Mouse (Mus musculus): Measurements from ENCODE around the gene Rpl37a. TPM values are rescaled to one million over a fixed set of nuclear protein-coding genes. Genes with fewer than 3 reads are reported as not detected.

Gene Rpl37a
- 362 and 404 TPM in 2 replicates for total RNA-seq (2017)

GRCm38 (mm10) chr1:72710753-72711653 is at the start of gene Rpl37a:
TSS of gene Rpl37a (plus strand) at chr1:72711290.
- peak; percentile 94 for ATAC-seq (ENCODE audit: extremely low read depth, insufficient number of reproducible peaks, low FRiP score, poor library complexity, severe bottlenecking)

- ATAC-seq (ENCODE audit: extremely low read depth, insufficient number of reproducible peaks, low FRiP score, poor library complexity, severe bottlenecking): no peak
These were observed 38.0 kb upstream of the Rpl37a start for GRCm38 (mm10) chr1:72673070-72673469.

DNA sequence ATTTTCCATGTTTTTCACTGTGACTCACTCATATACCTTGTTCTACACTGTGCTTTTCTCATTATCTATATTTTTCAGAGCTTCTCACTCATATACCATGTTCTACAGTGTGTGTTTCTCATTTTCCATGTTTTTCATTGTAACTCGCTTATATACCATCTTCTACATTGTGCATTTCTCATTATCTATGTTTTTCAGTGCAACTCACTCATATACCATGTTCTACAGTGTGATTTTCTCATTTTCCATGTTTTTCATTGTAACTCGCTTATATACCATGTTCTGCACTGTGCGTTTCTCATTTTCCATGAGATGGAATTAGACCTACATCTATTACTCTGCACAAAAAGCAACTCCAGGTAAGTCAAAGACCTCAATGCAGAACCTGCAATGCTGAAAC is 14.8 kb upstream of the Rpl37a start:
- no peak for ATAC-seq (ENCODE audit: extremely low read depth, insufficient number of reproducible peaks, low FRiP score, poor library complexity, severe bottlenecking)

DNA sequence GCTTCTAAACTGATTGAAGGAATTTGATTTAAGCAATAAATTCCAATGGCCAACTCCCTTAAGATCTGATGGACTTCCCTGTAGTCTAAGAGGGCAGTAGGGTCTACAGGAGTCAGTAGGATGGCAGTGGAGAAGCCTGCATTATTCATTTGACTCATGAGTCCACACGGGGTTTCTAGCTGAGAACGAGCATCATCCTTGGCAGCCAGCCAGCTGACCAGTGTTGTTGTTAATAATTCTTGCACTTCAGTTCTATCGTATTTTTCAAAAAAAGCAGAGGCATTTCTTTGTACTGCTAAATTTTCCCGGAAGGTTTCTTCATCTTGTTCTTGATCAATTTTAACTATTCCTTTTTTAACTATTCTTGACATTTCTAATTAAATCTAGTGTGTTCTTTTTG is 12.4 kb upstream of the Rpl37a start:
- ATAC-seq (ENCODE audit: extremely low read depth, insufficient number of reproducible peaks, low FRiP score, poor library complexity, severe bottlenecking): no peak

DNA sequence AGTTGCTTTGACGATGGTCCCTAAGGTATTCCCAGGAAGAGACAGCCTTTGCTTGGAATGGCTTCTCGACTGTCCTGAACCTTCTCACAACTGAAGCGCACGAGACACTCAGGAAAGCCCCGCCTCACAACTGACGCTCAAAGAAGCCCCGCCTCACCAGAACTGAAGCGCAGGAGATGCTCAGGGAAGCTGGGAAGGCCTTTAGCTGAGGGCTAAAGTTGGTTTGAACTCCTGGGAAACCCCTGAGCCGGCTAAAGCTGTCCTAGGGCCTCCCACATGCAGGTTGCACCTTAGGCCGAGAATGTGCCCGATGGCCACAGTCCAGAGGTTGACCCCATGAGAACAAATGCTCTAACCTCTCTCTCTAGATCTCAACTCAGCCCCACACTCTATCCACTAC is 10.6 kb upstream of the Rpl37a start, which contains the start of gene Ankar:
Ankar (minus strand) TSS at position 101 of the 400 bp plus-strand sequence.
- ATAC-seq (ENCODE audit: extremely low read depth, insufficient number of reproducible peaks, low FRiP score, poor library complexity, severe bottlenecking): no peak

GRCm38 (mm10) chr1:72707525-72707924 is 3.6 kb upstream of the Rpl37a start:
- ATAC-seq (ENCODE audit: extremely low read depth, insufficient number of reproducible peaks, low FRiP score, poor library complexity, severe bottlenecking): no peak

DNA sequence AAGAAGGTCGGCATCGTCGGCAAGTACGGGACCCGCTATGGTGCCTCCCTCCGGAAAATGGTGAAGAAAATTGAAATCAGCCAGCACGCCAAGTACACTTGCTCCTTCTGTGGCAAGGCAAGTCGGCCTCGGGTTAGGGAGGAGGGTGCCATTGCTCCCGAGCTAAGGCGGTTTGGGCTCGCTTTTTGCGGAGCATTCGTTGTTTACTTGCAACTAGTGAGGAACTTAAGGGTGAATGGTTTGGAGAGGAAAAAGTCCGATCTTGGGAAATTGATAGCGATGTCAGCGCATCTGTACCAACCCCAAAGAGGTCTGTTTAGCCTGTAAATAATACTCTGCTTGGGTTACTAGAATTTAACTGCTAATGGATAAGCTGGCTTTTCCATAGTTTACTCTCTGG is 594 bp downstream of the Rpl37a start:
- no peak for ATAC-seq (ENCODE audit: extremely low read depth, insufficient number of reproducible peaks, low FRiP score, poor library complexity, severe bottlenecking)

DNA sequence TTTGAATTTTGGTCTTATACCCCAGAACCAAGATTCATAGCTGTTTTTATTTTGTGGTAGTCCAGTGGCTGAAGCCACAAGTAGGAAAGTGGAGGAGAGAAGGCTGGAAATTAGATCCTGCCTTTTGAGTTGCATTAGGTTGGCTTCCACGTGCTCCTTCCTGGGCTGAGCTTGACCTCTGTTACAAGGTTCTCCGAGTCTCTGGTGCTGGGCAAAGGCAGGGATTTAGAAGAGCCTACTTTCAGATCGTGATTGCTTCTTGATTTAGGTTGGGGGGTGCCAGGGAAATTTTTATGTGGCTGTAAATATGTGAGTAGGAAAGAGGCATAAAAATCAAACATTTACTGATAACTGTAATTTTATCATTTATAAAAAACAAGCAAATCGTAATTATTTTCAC is 3.5 kb downstream of the Rpl37a start:
- no peak for ATAC-seq (ENCODE audit: extremely low read depth, insufficient number of reproducible peaks, low FRiP score, poor library complexity, severe bottlenecking)

- ATAC-seq (ENCODE audit: extremely low read depth, insufficient number of reproducible peaks, low FRiP score, poor library complexity, severe bottlenecking): no peak
These were observed 4.0 kb downstream of the Rpl37a start for GRCm38 (mm10) chr1:72715065-72715464.

GRCm38 (mm10) chr1:72715593-72716361 is 4.7 kb downstream of the Rpl37a start:
- ATAC-seq (ENCODE audit: extremely low read depth, insufficient number of reproducible peaks, low FRiP score, poor library complexity, severe bottlenecking): no peak

GRCm38 (mm10) chr1:72716421-72716820 is 5.3 kb downstream of the Rpl37a start:
- no peak for ATAC-seq (ENCODE audit: extremely low read depth, insufficient number of reproducible peaks, low FRiP score, poor library complexity, severe bottlenecking)

- ATAC-seq (ENCODE audit: extremely low read depth, insufficient number of reproducible peaks, low FRiP score, poor library complexity, severe bottlenecking): peak; percentile 55; the same call in 1 of the 2 replicates
These were observed 5.8 kb downstream of the Rpl37a start for GRCm38 (mm10) chr1:72716926-72717325.

GRCm38 (mm10) chr1:72717540-72717939 is 6.5 kb downstream of the Rpl37a start:
- ATAC-seq (ENCODE audit: extremely low read depth, insufficient number of reproducible peaks, low FRiP score, poor library complexity, severe bottlenecking): no peak

DNA sequence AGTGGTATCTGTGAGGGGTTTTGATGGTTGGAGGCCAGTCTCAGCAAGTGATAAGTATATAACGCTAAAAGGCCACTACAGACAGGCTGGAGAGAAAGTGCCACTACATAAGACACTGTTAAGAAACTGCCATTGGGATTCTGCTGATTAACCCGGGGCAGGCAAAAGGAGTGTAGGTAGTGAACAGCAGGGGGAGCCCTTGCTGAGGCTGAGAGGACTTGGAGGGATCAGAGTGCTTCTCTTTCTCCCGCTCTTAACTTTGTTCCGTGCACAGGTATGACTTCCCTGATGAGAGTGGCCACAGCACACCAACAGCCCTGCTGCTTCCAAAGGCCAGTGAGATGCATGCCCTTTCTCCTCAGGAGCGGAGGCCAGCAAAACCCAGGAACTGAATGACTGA is 7.8 kb downstream of the Rpl37a start:
- peak; percentile 60; the same call in 1 of the 2 replicates for ATAC-seq (ENCODE audit: extremely low read depth, insufficient number of reproducible peaks, low FRiP score, poor library complexity, severe bottlenecking)

- no peak for ATAC-seq (ENCODE audit: extremely low read depth, insufficient number of reproducible peaks, low FRiP score, poor library complexity, severe bottlenecking)
These were observed 9.1 kb downstream of the Rpl37a start for GRCm38 (mm10) chr1:72720115-72720725.

DNA sequence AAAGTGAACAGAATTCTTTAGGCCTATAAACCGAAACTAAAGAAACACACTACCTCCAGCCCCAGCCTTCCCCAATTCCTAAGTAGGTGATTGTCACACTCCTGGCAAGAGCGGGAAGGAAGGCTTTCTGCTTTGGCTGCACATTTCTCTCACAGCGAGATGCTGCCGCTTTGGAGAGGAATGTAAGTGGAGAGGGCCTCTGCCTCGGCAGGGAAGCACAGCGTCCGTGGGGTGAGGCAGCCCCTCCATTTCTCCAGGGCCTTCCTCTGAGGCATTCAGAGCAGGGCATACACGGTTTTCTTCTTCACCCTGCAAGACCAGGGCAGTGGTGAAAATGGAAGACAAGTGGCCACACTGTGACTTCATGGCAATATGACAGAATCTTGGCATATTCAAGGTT is 11.6 kb downstream of the Rpl37a start:
- ATAC-seq (ENCODE audit: extremely low read depth, insufficient number of reproducible peaks, low FRiP score, poor library complexity, severe bottlenecking): no peak

- no peak for ATAC-seq (ENCODE audit: extremely low read depth, insufficient number of reproducible peaks, low FRiP score, poor library complexity, severe bottlenecking)
These were observed 13.3 kb downstream of the Rpl37a start for GRCm38 (mm10) chr1:72724354-72724753.

DNA sequence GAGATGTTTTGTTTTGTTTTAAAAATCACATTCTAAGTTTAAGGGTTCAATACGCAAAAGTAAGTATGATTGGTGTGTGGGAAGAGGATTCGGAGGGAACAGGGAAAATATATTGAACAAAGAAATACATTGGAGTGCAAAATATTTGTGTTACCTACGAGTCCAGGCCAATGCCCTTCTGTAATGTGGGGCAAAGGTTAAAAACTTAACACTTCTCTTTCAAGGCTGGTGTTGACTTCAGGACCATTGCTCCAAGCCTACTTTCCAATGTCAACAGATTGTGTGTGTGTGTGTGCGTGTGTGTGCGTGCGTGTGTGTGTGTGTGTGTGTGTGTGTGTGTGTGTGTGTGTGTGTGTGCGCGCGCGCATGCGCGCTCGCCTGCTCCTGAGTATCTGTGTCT is 14.9 kb downstream of the Rpl37a start:
- no peak for ATAC-seq (ENCODE audit: extremely low read depth, insufficient number of reproducible peaks, low FRiP score, poor library complexity, severe bottlenecking)

GRCm38 (mm10) chr1:72728781-72729180 is 17.7 kb downstream of the Rpl37a start:
- no peak for ATAC-seq (ENCODE audit: extremely low read depth, insufficient number of reproducible peaks, low FRiP score, poor library complexity, severe bottlenecking)
